Mouse (Mus musculus): ENCODE measurements around the gene Slc26a6.

GRCm38 (mm10) chr9:108928424-108928823 lies 75.3 kb downstream of the Slc26a6 start:
- TF ChIP-seq EP300 (IDR thresholded peaks at IDR 0.05; ENCODE audit: low read depth) (no peak), CTCF (IDR thresholded peaks at IDR 0.05; ENCODE audit: low read depth) (no peak)

All from heart, postnatal 0 days (tissue).